9 mouse cellular contexts compared by ENCODE assay signal in the genomic region with DNA sequence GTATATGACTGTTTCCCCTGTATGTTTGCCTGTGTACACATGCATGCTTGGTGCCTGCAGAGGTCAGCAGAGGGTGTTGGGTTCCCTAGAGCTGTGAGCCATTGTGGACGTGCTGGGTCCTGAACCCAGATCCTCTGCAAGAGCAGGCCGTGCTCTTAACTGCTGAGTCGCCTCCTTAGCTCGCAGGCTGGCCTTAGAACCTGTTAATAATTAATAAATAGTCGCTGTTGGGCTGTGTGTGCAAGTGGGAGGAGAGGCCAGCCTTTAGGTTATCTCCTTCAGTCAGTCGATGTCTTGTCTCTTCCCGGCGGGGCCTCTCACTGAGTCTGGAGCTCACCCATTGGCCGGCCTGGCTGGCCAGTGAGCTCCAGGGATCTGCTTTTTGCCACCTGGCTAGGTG. TPM values are rescaled to one million over a fixed set of nuclear protein-coding genes. Genes with fewer than 3 reads are reported as not detected.
DNase-seq lines count a peak whose midpoint lies in the region; ATAC-seq and TF ChIP-seq lines count a peak whose summit lies in the region.
"Had no signal": no experiment of that assay in that cellular context is flagged by ENCODE, and none has a peak within 500 bp of the region (broad histone marks: within the 10 kb centered on the region; RNA-seq: fewer than 3 reads in every experiment).

No protein-coding gene starts in this region.

- peaks cover 47% of the 10 kb centered on the region for H3K4me1 ChIP-seq in lung, embryonic 15.5 days
- peaks cover 27% of the 10 kb centered on the region for H3K4me1 ChIP-seq in kidney, postnatal 0 days (replicated peaks; ENCODE audit: insufficient read depth, low read length)
- H3K4me1 ChIP-seq in small intestine, adult 2 months (ENCODE audit: control insufficient read depth, insufficient read depth, insufficient read length, low read length) = peaks cover 34% of the 10 kb centered on the region

- H3K27ac ChIP-seq in lung, embryonic 15.5 days = no peak overlapping the region
- H3K27ac ChIP-seq in kidney, postnatal 0 days = peak overlapping the region; percentile 70
- H3K27ac ChIP-seq in small intestine, adult 2 months (ENCODE audit: insufficient read depth, low read depth, low read length) = peak overlapping the region; percentile 98
- H3K27ac ChIP-seq: midbrain, embryonic 13.5 days had no signal

- peak; percentile 25; the same call in 1 of the 2 replicates for TF ChIP-seq CTCF in kidney, postnatal 0 days (IDR thresholded peaks at IDR 0.05; ENCODE audit: low read depth)
- peak; percentile 25; the same call in 1 of the 2 replicates for TF ChIP-seq CTCF in small intestine, adult 2 months (IDR thresholded peaks at IDR 0.05; ENCODE audit: extremely low read depth, insufficient read length, insufficient replicate concordance, low read depth, low read length)

- 37% methylated on average over 9 of the region's 9 CpGs for WGBS in lung, embryonic 15.5 days
- WGBS in kidney, postnatal 0 days = 47% methylated on average over 9 of the region's 9 CpGs
- WGBS in small intestine, adult 2 months = 31% methylated on average over 9 of the region's 9 CpGs

- H3K9ac ChIP-seq in lung, embryonic 15.5 days = no peak overlapping the region
- 0 out of 2 replicates have a peak overlapping the region, but pooled peaks have one; percentile 8 for H3K9ac ChIP-seq in kidney, postnatal 0 days (ENCODE audit: low read depth, low read length)
- H3K9ac ChIP-seq: midbrain, embryonic 13.5 days had no signal

- H3K27me3 ChIP-seq in lung, embryonic 15.5 days = no peaks in the 10 kb centered on the region
- H3K27me3 ChIP-seq in kidney, postnatal 0 days (ENCODE audit: insufficient read depth, low read length) = no peaks in the 10 kb centered on the region
- H3K27me3 ChIP-seq in small intestine, adult 2 months (ENCODE audit: control insufficient read depth, insufficient read depth, low read length) = no peaks in the 10 kb centered on the region
- H3K27me3 ChIP-seq: midbrain, embryonic 13.5 days had no signal

- no peaks in the 10 kb centered on the region for H3K9me3 ChIP-seq in lung, embryonic 15.5 days
- H3K9me3 ChIP-seq in kidney, postnatal 0 days (replicated peaks; ENCODE audit: low read length) = no peaks in the 10 kb centered on the region
- H3K9me3 ChIP-seq: midbrain, embryonic 13.5 days had no signal

- ATAC-seq in lung, embryonic 15.5 days (ENCODE audit: borderline replicate concordance, extremely low read depth, low FRiP score, low TSS enrichment) = no peak
- ATAC-seq in erythroid progenitor cell, adult 5-6 weeks (replicated peaks; ENCODE audit: low FRiP score, poor library complexity, severe bottlenecking) = 0 out of 2 replicates have a peak, but pooled peaks have one; percentile 8
- no peak for ATAC-seq in kidney, postnatal 0 days (replicated peaks; ENCODE audit: low FRiP score, low read depth)
- ATAC-seq in frontal cortex, adult (ENCODE audit: low TSS enrichment) = no peak
- ATAC-seq: midbrain, embryonic 13.5 days had no signal

- H3K4me3 ChIP-seq in lung, embryonic 15.5 days = no peak overlapping the region; the same call in 1 of the 2 replicates
- H3K4me3 ChIP-seq in kidney, postnatal 0 days (replicated peaks; ENCODE audit: low read depth, low read length) = no peak overlapping the region
- peak overlapping the region; percentile 94 for H3K4me3 ChIP-seq in small intestine, adult 2 months (ENCODE audit: low read depth, low read length)
- H3K4me3 ChIP-seq: midbrain, embryonic 13.5 days had no signal

- H3K36me3 ChIP-seq in lung, embryonic 15.5 days = no peaks in the 10 kb centered on the region
- H3K36me3 ChIP-seq in kidney, postnatal 0 days (ENCODE audit: insufficient read depth, low read length) = no peaks in the 10 kb centered on the region
- peaks cover 5% of the 10 kb centered on the region for H3K36me3 ChIP-seq in small intestine, adult 2 months (ENCODE audit: control insufficient read depth, insufficient read depth, low read length)
- H3K36me3 ChIP-seq: midbrain, embryonic 13.5 days had no signal

- TF ChIP-seq POLR2A in small intestine, adult 2 months (IDR thresholded peaks at IDR 0.05; ENCODE audit: low read depth, low read length) = peak; percentile 78

- H3K4me2 ChIP-seq in lung, embryonic 15.5 days = peak overlapping the region; percentile 83
- peak overlapping the region; percentile 84 for H3K4me2 ChIP-seq in kidney, postnatal 0 days (ENCODE audit: low read length)
- H3K4me2 ChIP-seq: midbrain, embryonic 13.5 days had no signal

- DNase-seq in lung, adult 18-20 months = no peak
- DNase-seq in kidney, postnatal 0 days (ENCODE audit: low spot score) = peak; percentile 24
- no peak for DNase-seq in gastrocnemius, adult 18-20 months (ENCODE audit: low spot score)
- DNase-seq: right cerebral cortex, postnatal 4 days had no signal

RNA-seq across cellular contexts. Expression of gene Zfyve21, which starts 3.0 kb away (rescaled TPM):
- 108 and 113 TPM in 2 replicates for polyA plus RNA-seq in lung, embryonic 15.5 days (2015; fragmentation: Nextera tagmentation; extraction: Ambion mirVana)
- total RNA-seq in erythroid progenitor cell, adult 5-6 weeks (2015; ENCODE audit: low replicate concordance) = 4.2 and 9.4 TPM in 2 replicates
- 5.6 and 8.4 TPM in 2 replicates for total RNA-seq in erythroid progenitor cell, adult 5-6 weeks (2017; ENCODE audit: low replicate concordance)
- polyA plus RNA-seq in kidney, postnatal 0 days (2015; fragmentation: Nextera tagmentation; extraction: Ambion mirVana) = 117 and 118 TPM in 2 replicates
- polyA plus RNA-seq in small intestine, adult 2 months (2012; rRNA removed) = 59.5 and 146 TPM in 2 replicates
- 10 to 100 TPM; 13.6 to 15.8 TPM for total RNA-seq in gastrocnemius, adult 18-20 months (2021)

RNA-seq across cellular contexts. Expression of gene Xrcc3, which starts 3.3 kb away (rescaled TPM):
- polyA plus RNA-seq in lung, embryonic 15.5 days (2015; fragmentation: Nextera tagmentation; extraction: Ambion mirVana) = 7.9 and 8.7 TPM in 2 replicates
- total RNA-seq in erythroid progenitor cell, adult 5-6 weeks (2015; ENCODE audit: low replicate concordance) = 8.0 and 12.3 TPM in 2 replicates
- total RNA-seq in erythroid progenitor cell, adult 5-6 weeks (2017; ENCODE audit: low replicate concordance) = 5.3 and 28.4 TPM in 2 replicates
- polyA plus RNA-seq in kidney, postnatal 0 days (2015; fragmentation: Nextera tagmentation; extraction: Ambion mirVana) = 6.3 and 6.9 TPM in 2 replicates
- 6.5 and 9.3 TPM in 2 replicates for polyA plus RNA-seq in small intestine, adult 2 months (2012; rRNA removed)
- total RNA-seq in gastrocnemius, adult 18-20 months (2021) = under 1 TPM; 0.31 to 0.32 TPM

RNA-seq across cellular contexts. Expression of gene Klc1, which starts 58.3 kb away (rescaled TPM):
- 89.8 and 95.9 TPM in 2 replicates for polyA plus RNA-seq in lung, embryonic 15.5 days (2015; fragmentation: Nextera tagmentation; extraction: Ambion mirVana)
- 18.0 and 31.7 TPM in 2 replicates for total RNA-seq in erythroid progenitor cell, adult 5-6 weeks (2015; ENCODE audit: low replicate concordance)
- 38.2 and 63.6 TPM in 2 replicates for total RNA-seq in erythroid progenitor cell, adult 5-6 weeks (2017; ENCODE audit: low replicate concordance)
- polyA plus RNA-seq in kidney, postnatal 0 days (2015; fragmentation: Nextera tagmentation; extraction: Ambion mirVana) = 52.6 and 61.3 TPM in 2 replicates
- polyA plus RNA-seq in small intestine, adult 2 months (2012; rRNA removed) = 37.2 and 55.8 TPM in 2 replicates
- 10 to 100 TPM; 59.1 to 60.1 TPM for total RNA-seq in gastrocnemius, adult 18-20 months (2021)
